Mouse (Mus musculus): ENCODE results near the gene Ppfia1. TPM values are rescaled to one million over a fixed set of nuclear protein-coding genes. Genes with fewer than 3 reads are reported as not detected.

Gene Ppfia1
- total RNA-seq, 2 experiments from 2014 or later = 94.6 to 99.9 TPM

DNA sequence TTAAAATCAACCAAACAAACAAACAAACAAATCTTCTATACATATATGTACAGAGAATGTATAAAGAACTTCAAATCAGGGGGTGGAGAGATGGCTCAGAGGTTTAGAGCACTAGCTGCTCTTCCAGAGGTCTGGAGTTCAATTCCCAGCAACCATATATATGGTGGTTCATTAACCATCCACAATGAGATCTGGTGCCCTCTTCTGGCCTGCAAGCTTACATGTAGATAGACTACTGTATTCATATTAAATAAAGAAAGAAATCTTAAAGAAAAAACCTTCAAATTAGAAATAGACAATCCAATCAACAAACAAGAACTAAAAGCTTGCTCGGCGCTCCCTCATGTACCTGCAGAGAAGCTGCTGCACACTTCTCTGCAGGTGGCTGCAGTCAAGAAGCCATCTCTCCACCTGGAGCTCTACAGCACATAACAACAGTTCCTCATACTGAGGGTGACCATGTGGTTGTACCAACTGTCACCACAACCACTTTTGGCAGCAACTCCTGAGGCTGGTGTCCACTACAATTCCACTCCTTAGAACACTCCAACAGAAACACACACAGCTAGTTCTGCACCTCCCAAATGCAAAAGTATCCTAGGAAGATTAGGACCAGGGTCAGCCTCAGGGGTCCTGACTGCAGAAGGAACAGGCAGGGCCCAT, 3.5 kb downstream of the Ppfia1 start:
- DNase-seq = no peak

DNA sequence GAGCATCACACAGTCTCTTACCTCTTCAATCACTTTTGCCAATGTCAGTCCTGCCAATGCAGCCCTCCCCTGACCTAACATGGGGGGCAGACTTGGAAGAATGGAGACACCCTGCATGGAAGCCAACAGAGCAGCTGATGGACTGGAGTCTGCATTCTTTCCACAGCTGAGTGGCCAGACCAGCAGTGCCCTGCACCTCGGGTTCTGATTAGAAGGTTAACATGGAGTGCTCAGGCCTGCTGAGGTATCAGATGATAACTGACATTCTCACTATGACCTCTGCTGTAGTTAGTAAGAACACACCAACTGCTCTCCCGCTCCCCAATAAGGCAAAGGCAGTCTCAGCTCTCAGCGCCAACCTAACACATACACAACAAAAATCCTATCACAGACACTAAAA, 8.3 kb downstream of the Ppfia1 start:
- DNase-seq = peak; percentile 68

DNA sequence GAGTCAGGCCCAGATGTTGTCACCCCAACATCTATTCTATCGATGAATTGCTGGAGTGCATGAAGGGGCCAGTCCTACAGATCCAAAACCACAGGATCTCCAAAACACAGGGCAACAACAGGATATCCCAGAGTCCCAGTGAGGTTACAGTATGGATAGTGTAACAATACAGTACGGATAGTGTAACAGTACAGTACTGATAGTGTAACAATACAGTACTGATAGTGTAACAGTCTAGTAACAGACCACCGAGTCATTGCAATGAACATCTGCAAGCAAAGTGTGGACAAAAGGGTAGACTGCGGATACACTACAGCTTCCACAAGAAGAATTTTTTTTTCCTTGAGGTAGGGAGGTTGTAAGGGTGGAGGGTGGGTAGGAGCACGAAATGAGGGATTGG, 12.2 kb downstream of the Ppfia1 start:
- no peak for DNase-seq

DNA sequence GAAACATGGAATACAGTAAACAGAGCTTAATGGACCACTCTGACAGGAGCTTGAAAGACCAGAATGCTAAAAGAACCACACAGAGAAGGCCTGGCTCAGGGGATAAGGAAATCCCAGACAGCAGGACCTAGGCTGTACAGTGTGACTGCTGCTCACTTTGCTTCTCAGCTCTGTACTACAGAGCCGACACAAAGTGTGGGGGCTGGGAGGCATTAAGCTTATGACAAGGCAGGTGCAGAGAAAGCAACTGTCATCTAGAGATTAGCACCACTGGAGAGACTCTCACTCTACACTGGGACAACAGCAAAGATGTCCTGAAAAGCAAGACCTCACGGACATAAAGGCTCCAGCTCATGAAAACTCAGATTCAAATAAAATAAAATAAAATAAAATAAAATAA, 14.4 kb downstream of the Ppfia1 start:
- no peak for DNase-seq

DNA sequence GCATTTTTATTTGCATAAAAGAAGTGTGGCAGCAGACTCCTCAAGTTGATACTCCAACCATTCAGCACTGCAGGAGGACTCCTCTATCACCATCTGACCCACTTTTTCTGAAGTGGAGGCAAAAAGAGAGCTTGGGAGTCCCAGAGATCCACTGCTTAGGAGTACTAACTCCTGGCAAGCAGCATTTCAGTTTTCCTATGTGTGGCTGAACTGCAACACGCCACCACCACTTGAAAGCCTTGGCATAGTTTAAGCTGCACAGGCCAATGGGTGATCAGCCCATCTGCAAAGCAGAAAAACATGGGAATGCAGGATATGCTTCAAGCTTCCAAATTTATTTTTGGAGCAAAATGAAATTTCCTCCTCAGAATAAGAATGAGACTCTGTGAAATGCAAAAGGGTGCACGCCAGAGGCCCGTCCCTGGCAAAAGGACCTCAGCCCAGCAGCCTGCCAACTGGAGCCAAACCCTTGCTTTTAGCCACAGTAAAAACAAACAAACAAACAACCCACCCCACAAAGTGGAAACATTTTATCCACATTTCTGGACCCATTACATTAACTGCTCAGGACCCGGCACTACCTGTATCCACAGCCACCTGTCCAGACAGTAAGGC, 15.4 kb downstream of the Ppfia1 start:
- peak; percentile 28 for DNase-seq

DNA sequence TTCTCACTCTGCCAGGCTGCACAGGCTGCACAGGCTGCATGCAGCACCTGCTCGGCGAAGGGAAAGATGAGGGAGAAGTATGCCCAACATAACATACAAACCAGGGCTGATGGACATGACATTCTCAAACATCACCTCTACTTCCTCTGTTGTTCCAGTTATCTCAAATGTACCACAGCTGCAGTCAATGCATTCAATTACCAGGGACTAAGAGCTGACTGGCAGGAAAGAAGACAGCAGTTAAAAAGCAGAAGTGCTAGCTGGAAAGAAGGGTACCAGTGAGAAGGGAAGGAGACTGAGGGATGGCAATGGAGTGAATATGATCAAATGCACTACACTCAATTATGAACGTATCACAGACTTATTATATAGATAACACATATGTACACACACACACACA, 17.2 kb downstream of the Ppfia1 start:
- no peak for DNase-seq

DNA sequence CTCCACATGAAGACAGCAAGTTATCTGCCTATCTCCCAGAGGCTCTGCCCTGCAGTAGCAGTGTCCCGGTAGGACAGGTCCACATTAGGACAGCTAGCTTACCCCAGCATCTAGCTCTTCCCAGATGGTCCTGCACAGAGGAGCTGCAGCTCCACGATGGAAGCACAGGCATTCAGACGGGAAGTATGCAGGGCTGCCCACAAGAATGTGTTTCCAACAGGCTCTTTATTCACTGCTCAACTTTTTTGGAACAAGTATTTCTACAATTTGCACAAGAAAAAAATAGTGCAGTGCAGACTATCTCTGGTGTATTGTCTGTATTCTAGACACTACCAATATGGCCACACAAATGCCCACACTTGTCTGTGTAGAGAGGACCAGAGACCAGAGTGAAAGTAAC, 18.8 kb downstream of the Ppfia1 start:
- DNase-seq = no peak

DNA sequence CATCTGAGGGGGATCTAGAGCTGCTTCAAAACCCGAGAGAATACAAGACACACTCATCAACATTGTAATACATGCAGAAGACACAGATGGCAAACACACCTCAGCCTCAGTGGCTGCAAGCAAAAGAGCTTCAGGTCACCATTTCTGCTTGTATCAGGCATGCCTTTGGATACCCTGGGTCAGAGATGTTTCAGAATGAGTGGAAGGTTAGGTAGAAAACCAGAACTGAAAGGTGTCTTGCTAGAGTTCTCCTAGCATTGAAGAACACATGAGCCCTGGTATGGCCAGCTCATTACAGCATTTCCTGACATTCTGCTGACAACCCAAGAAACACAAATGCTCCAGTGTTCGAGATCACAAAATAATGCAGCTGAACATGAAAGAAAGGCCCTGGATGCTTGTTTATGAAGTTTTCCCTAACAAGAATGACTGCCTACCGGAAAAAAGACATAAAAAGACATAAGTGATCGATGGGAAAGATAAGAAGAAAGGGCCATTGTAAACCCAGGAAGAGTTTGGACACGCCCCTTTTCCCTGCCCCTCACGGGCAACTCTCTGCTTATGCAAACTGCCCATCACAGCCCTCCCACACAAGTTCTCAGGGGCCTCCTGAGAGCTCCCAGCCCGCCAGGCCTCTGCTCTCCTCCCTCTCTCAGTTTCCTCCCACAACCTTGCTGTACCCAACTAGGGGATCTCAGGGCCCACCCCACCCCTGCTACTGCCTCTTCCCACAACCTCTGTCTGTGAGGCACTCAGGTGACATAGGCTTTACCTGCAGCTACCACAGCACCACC, 21.7 kb downstream of the Ppfia1 start:
- no peak for DNase-seq

DNA sequence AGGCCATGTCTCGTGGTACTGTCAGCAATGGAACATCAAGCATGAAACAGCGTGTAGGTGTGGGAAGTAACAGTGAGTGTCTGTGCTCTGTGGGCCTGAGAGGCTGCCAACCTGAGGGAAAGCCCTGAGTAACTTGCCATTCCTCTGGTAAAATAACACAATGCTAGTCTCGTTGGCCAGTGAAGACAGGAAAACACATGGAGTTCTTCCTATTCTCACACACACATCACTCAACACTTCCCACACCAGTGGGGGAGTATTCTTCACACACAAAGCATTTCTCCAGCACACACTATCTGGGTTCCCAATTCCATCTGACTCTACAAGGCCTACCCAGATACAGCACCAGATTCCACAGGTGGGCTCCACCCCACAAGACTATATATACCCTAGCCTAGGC, 23.7 kb downstream of the Ppfia1 start:
- DNase-seq = no peak

DNA sequence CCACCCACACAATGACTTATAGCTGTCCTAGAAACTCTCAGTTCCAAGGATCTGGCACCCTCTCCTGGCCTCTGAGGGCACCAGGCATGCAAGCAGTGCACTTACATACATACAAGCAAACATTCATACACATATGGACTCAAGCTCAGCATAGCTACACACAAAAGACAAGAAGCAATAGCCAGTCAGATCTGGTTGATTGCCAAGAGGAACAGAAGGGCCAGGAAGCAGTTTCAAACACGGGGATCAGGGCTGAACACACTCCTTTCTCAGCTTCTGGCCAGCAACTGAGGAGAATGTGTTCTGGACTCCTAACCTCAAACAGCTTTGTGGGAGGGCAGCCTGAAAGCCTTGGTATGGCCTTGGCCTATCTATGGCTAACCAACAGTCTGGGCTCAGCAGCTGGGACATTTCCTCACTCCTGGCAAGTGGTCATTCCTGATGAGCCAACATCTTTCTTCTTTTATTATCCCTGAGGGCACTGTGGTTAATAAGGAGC, 25.8 kb downstream of the Ppfia1 start:
- no peak for DNase-seq

DNA sequence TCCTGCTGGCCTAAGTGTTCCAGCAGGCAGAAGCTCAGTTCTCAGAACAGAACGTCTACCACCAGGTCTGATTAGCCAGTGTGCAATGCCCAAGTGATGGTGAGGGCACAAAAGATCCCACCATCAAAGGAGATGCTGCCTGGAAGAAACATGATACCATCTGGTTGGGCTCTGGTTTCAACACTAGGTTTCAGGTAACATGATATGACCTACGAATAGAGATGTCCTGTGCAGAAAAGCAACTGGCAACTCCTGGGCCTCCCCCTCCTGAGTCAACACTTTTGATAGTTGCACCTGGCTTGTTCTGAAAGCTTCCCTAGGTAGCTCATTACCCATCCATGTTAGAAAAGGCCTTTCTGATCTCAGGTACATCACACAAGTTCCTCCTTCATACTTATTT, 26.9 kb downstream of the Ppfia1 start:
- DNase-seq = no peak

DNA sequence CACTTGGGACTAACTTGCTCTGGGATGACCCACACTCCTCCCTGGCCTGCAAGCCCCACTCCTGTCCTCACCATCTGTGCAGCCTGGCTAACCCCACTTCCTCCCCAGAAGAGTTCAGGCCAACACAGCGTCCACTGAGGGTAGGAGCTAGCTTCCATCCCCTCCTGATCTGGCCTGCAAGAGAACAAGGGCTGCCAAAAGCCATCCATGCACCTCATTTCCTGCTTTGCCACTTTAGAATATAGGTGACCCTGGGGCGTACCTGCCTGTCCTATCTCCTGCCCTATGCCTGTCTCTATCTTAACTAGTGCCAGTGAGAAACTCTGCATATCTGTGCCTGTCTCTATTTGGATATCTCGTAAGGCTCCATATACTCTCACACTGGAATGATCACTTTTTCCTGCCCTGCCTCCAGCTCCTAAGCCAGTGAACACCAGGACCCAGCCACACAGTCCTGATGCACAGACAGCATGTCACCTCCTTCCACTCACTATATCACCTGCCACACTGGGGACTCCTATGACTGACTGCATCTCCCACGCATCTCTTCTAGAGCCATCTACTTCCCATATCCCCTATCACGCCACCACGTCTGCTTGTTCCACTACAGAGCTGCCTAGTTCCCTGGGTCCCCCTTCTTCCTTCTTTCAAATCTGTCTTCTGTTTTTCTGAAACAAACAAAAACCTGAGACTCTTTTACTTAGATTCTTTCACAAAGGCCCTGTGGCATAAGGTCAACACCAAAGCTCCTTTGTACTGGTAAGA, 28.9 kb downstream of the Ppfia1 start:
- DNase-seq = no peak

DNA sequence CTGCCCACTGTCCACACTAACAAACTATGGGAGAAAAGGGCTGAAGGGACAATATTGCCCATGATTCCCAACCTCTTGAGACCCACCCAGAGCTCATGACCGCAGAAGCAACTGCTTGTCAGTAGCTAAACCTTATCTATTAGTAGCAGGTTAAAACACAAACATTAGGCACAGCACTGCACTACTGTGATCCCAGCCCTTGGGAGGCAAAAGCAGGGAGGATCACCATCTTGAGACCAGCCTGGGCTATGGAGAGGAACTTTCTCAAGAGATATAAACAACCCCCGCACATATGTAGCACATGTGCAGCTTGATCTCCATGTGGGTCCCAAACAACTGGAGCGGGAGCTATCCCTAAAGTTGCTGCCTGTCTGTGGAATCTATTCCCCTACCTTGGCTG, 30.1 kb downstream of the Ppfia1 start:
- no peak for DNase-seq

DNA sequence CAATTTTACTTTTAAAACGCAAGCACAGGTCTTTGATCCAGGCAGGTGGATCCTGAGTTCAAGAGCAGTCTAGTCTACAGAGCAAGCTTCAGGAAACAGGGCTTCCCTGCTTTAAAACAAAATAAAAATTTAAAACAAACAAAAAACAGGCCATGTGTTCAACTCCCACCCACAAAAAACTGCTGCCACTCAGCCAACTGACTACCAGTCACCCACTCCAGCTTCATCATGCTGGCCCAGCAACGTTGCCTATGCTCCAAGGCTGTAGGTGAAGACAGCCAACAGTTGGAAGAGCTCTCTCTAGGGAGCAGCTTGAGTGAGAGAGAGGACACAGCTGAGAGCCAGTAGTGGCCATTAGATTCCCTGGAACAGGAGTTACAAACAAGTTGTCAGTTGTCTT, 31.6 kb downstream of the Ppfia1 start:
- no peak for DNase-seq

DNA sequence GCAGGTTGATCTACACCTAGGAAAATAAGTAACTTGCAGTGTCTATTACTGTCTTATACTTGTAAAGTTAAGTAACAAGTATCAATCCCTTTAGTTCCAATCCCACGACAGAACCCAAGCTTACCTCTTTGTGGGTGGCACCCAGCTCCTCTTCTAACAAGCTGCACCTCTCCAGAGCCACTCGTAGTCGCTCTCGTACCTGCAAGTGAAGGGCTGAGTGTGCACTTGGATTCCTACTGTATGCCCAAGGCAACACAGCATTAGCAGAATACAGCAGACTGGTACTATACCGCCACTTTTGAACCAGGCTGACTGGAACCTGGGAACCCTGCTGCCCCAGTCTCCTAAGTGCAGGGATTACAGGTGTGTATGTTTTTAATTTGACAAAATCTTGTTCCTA, 33.7 kb downstream of the Ppfia1 start:
- DNase-seq = no peak

DNA sequence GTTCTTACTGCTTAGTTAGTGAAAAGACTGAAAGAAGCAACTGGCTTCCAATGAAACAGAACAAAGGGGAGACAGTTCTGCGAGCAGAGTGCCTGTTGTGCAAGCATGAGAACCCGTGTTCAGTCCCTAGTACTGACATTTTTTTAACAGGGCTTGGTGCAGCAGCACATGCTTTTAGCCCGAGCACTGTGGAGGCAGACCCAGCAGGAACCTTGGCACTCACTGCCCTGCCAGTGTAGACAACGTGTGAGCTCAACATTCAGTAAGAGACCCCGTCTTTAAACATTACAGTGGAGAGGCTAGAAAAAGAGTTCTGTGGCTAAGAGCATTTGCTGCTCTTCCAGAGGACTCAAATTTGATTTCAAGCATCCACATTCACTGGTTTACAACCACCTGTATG, 36.8 kb downstream of the Ppfia1 start:
- no peak for DNase-seq

DNA sequence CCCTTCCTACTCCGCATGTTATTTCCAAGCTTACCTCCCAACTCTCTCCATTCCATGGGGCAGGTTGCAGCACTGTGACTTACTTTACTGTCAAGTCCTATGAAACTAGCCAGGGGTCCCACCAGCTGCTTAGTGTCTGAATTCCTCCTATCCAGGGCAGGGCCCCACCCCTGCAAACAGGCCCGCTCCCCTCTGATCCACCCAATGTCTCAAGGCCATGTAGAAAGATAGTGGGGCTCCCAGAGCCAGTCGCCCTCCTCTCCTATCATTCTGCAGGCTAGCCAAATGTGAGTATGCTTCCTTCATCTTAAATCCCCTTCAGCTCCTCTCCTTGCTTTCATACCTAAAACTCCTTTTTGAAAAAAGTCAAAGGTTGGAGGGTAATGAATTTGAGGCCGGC, 44.4 kb downstream of the Ppfia1 start:
- DNase-seq = no peak

DNA sequence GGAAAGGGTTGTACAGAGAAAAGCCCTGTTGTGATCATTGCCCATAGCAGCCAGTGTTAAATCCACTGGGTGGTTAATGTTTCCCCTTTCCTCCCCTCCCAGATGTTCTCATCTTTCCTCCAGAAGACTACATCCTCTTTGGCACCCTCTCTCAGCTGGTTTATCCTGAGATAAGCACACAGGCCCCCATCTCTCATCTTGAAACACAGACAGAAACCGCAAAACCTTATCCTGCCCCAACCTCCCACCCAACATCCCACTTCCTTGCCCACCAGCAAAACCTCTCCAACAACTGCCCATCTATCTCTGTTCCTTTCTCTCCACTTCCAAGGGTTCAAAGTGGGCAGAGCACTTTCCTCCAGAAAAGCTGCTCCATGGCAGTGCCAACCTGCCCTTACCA, 46.7 kb downstream of the Ppfia1 start:
- DNase-seq = no peak

DNA sequence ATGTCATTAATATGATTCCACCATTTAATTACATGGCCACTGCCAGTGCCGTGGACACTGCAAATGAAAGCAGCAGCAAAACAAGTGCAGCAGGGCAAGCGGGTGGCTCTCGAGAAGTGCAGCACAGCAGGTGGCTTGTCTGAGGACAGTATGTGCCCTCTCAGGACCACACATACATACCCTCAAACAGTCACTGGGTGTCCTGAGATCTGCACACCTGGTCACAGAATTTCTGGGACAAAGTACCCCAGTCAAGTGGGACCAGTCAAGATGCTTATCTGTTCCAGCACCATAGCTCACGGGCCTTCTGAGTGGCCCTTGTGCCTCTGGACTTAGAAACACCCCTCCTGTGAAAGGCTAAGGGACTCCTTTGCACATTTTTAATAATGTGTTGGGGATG, 49.6 kb downstream of the Ppfia1 start:
- no peak for DNase-seq

DNA sequence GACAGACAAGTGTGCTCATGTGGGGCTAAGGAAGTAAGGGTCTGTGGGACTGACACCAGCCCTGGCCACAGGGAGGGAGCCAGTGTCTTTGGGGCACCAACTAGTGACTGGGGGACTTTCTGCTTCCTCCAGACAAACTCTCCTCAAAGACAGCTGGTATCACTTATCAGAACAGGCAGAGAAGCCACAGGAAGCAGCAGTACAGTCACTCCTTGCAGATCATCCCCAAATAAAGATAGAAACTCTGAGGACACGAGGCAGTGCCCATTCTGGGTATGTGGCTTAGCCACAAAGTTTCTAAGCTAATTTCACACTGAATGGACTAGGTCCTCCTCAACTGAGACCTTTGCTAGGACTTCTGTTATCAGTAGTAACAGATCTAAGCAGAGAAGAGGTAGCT, 60.6 kb downstream of the Ppfia1 start:
- DNase-seq = no peak

DNA sequence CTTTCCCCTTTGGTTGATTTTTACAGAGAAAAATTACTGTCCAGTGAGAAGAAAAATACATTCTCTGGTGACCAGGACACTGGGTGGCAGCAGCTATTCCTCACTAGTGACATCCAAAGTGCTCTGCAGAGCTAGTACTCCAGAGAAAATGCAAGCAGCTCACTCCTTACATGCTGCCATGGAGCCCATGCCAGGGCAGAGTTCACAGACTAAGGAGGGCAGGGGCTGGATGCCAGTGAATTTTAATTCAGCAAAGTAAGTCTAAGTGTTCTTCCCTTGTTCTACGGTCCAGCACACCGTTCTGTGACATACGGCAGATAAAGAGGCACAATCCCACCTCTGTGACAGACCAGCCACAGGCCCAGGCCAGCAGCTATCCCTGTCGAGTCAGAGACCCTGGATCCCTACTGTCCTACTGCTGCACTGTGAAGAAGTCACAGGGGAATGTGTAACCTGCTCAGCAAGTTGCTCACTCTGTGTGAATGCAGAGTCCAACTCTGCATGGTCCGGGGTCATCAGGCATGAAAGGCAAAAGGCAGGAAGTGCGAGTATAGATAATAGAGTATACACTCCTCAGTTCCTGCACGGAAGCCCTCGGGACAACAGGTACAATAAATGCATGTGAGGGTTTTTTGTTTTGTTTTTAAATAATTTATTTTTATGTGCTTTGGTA, 63.2 kb downstream of the Ppfia1 start:
- no peak for DNase-seq

DNA sequence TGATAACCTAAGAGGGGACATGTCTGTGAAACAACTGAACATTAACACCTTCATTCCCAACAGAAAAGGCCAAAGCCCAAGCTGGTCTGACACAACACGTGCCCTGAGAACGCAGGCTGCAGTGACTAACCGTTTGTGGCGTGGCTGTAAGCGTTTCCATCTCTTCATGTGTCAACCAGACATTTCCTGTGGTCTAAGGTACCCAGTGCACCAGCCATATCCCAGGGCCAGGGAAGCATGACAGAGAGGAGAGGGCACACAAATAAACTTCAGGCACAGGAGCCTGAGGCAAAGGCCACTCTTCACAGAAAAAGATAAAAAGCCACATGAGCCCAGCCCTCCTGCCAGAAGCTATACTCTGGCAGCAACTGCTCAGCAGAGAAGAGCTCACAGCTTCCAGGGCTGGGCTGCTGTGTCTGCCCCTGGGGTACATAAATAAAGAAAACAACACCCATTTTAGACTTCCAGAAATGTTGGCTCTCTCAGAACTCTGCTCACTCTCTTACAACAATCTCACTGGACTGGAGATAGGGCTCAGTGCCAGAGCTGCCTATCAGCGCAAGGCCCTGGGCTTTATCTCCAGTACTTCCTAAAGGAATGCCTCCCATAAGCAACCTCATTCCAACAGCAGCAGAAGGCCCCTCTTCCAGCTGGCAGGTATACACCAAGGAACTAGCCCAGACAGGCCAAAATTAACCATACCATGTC, 64.3 kb downstream of the Ppfia1 start:
- peak; percentile 52 for DNase-seq
